Mouse (Mus musculus) CH12.LX (cell line): ENCODE data around the gene Gna11. TPM values are rescaled to one million over a fixed set of nuclear protein-coding genes. Genes with fewer than 3 reads are reported as not detected.

ENCODE experiments used
- DNase-seq: peaks from one replicate; pipeline ENCODE4 v3.0.0-alpha.2; 2013; ENCODE audit errors: extremely low read depth
- H3K27ac ChIP-seq: 2 replicates; pipeline ENCODE4 v1.5.1; 2012; ENCODE audit warnings: low read depth, mild to moderate bottlenecking, control low read depth, moderate library complexity; ENCODE audit not compliant: insufficient read depth
- H3K27me3 ChIP-seq: replicated peaks from 2 replicates; pipeline ENCODE3; 2012; ENCODE audit warnings: inconsistent platforms
- H3K36me3 ChIP-seq, 2 experiments: replicated peaks in 1 of 2; 2 replicates each; pipeline versions ENCODE3 to v1.6.1; 2012; ENCODE audit warnings: inconsistent platforms in 1 of 2, low read length in 1 of 2, mild to moderate bottlenecking in 1 of 2, mixed read lengths in 1 of 2, moderate library complexity in 1 of 2; ENCODE audit not compliant: control insufficient read depth in 1 of 2, insufficient read depth in 1 of 2
- H3K4me1 ChIP-seq, 2 experiments: 2 replicates each; pipeline ENCODE4 v1.6.1; 2012; ENCODE audit warnings: inconsistent platforms in 1 of 2, moderate library complexity in 1 of 2; ENCODE audit not compliant: insufficient read depth in 2 of 2, control insufficient read depth in 1 of 2
- H3K4me2 ChIP-seq: 2 replicates; pipeline ENCODE4 v1.6.1; 2012; ENCODE audit warnings: low read depth, mild to moderate bottlenecking, control low read depth; ENCODE audit not compliant: poor library complexity, insufficient read depth, severe bottlenecking
- H3K4me3 ChIP-seq, 3 experiments: fragments of 150-350 bp in 1 of 3; sonication (generic) in 1 of 3; replicated peaks in 1 of 3; 2 replicates each; pipeline versions ENCODE3 to v1.5.1; 2011 to 2012; ENCODE audit warnings: low read depth in 2 of 3, low read length in 2 of 3, mild to moderate bottlenecking in 2 of 3, moderate library complexity in 2 of 3, control low read depth in 1 of 3, improper control_type of control experiment in 1 of 3, inconsistent platforms in 1 of 3, mixed read lengths in 1 of 3; ENCODE audit not compliant: poor library complexity in 1 of 3
- H3K79me2 ChIP-seq: replicated peaks from 2 replicates; pipeline ENCODE4 v1.6.1; 2012; ENCODE audit warnings: mild to moderate bottlenecking, moderate library complexity; ENCODE audit not compliant: control insufficient read depth, poor library complexity, insufficient read depth, severe bottlenecking; ENCODE audit errors: extremely low read depth
- H3K9ac ChIP-seq: 2 replicates; pipeline ENCODE4 v1.6.1; 2012; ENCODE audit warnings: low read depth, mild to moderate bottlenecking, control low read depth, moderate library complexity; ENCODE audit not compliant: insufficient read depth
- H3K9me3 ChIP-seq: replicated peaks from 2 replicates; pipeline ENCODE3; 2012; ENCODE audit warnings: low read length, inconsistent platforms, mixed read lengths
- BHLHE40 ChIP-seq: IDR thresholded peaks from 2 replicates; pipeline ENCODE4 v1.6.1; 2011; ENCODE audit warnings: mild to moderate bottlenecking, low read depth, low read length, improper control_type of control experiment
- CHD2 ChIP-seq: IDR thresholded peaks from 2 replicates; pipeline ENCODE4 v1.6.1; 2011; ENCODE audit warnings: low read length, improper control_type of control experiment
- CTCF ChIP-seq, 2 experiments: IDR thresholded peaks in 1 of 2; conservative IDR thresholded peaks in 1 of 2; 2 replicates each; pipeline ENCODE4 v1.5.1; 2011 to 2012; ENCODE audit warnings: low read depth in 2 of 2, low read length in 2 of 2, improper control_type of control experiment in 1 of 2, inconsistent platforms in 1 of 2, mild to moderate bottlenecking in 1 of 2, moderate library complexity in 1 of 2
- ELF1 ChIP-seq: IDR thresholded peaks from 2 replicates; pipeline ENCODE4 v1.6.1; 2014; ENCODE audit warnings: low read depth, mild to moderate bottlenecking, inconsistent platforms, low read length, improper control_type of control experiment
- KAT2A ChIP-seq: IDR thresholded peaks from 2 replicates; pipeline ENCODE4 v1.6.1; 2012; ENCODE audit warnings: low read length, improper control_type of control experiment, inconsistent platforms; ENCODE audit not compliant: insufficient replicate concordance
- MAX ChIP-seq: IDR thresholded peaks from 2 replicates; pipeline ENCODE4 v1.6.1; 2011; ENCODE audit warnings: low read length, improper control_type of control experiment
- MAZ ChIP-seq: IDR thresholded peaks from 2 replicates; pipeline ENCODE4 v1.6.1; 2012; ENCODE audit warnings: low read depth, mild to moderate bottlenecking, inconsistent platforms, low read length, improper control_type of control experiment, moderate library complexity
- MYC ChIP-seq: IDR thresholded peaks from 2 replicates; pipeline ENCODE4 v1.6.1; 2011; ENCODE audit warnings: low read depth, mild to moderate bottlenecking, improper control_type of control experiment, low read length
- NELFE ChIP-seq: IDR thresholded peaks from 2 replicates; pipeline ENCODE4 v1.6.1; 2011; ENCODE audit warnings: low read depth, low read length, improper control_type of control experiment
- PAX5 ChIP-seq: IDR thresholded peaks from 2 replicates; pipeline ENCODE4 v1.6.1; 2012; ENCODE audit warnings: low read length, inconsistent platforms, mixed read lengths
- POLR2A ChIP-seq: IDR thresholded peaks from 2 replicates; pipeline ENCODE4 v1.6.1; 2011; ENCODE audit warnings: low read depth, mild to moderate bottlenecking, improper control_type of control experiment, low read length
- RAD21 ChIP-seq: IDR thresholded peaks from 2 replicates; pipeline ENCODE4 v1.6.1; 2011; ENCODE audit warnings: low read depth, mild to moderate bottlenecking, low read length, improper control_type of control experiment, moderate library complexity
- RCOR1 ChIP-seq: conservative IDR thresholded peaks from 2 replicates; pipeline ENCODE4 v1.6.1; 2012; ENCODE audit warnings: low read depth, mild to moderate bottlenecking, inconsistent platforms, low read length, improper control_type of control experiment
- SMC3 ChIP-seq: IDR thresholded peaks from 2 replicates; pipeline ENCODE4 v1.6.1; 2011; ENCODE audit warnings: low read depth, low read length, improper control_type of control experiment
- TCF12 ChIP-seq: IDR thresholded peaks from 2 replicates; pipeline ENCODE4 v1.6.1; 2014; ENCODE audit warnings: low read depth, mild to moderate bottlenecking, inconsistent platforms, low read length, improper control_type of control experiment
- UBTF ChIP-seq: IDR thresholded peaks from 2 replicates; pipeline ENCODE4 v1.6.1; 2012; ENCODE audit warnings: low read depth, mild to moderate bottlenecking, inconsistent platforms, low read length, improper control_type of control experiment, moderate library complexity
- USF2 ChIP-seq: conservative IDR thresholded peaks from 2 replicates; pipeline ENCODE4 v1.6.1; 2011; ENCODE audit warnings: low read depth, low read length, improper control_type of control experiment
- ZC3H11A ChIP-seq: IDR thresholded peaks from 2 replicates; pipeline ENCODE4 v1.6.1; 2012; ENCODE audit warnings: low read depth, mild to moderate bottlenecking, inconsistent platforms, low read length, improper control_type of control experiment
- dilution Hi-C: fragments of 300-500 bp; cut with MboI; formaldehyde crosslinking; loops from 2 replicates; pipeline ENCODE4 v1.14.3; 2020; ENCODE audit warnings: low sequenced_read_pairs; ENCODE audit not compliant: extremely low pct_unique_long_range_greater_than_20kb, extremely low pct_ligation_motif_present
- in situ Hi-C: fragments of 300-500 bp; cut with MboI; formaldehyde crosslinking; loops from 3 replicates; pipeline ENCODE4 v1.14.3; 2019; ENCODE audit warnings: low sequenced_read_pairs, low pct_ligation_motif_present, low pct_unique_long_range_greater_than_20kb, mixed read lengths
- polyA plus RNA-seq: library from polyadenylated mRNA; unstranded; fragments of >175 nt; gene quantifications from 2 replicates; pipeline ENCODE4 v1.2.1, GENCODE M21; 2012; ENCODE audit warnings: low read depth; ENCODE audit not compliant: insufficient read length
- total RNA-seq, 2 experiments: library from RNA; depleted of rRNA; stranded (reverse); fragments of 300-350 nt in 1 of 2; fragments of >200 nt in 1 of 2; gene quantifications; 2 replicates each; pipeline ENCODE4 v1.2.3; 2012 to 2014

The Gna11 gene
- total and polyA plus RNA-seq, 3 experiments, result 4.3 to 8.7 (median 7.2) TPM

- no peak for DNase-seq
- H3K4me3 ChIP-seq, result no peak overlapping the region
- in situ Hi-C loops, result no loop called here
Observed at GRCm38 (mm10) chr10:81507095-81507494, 37.9 kb downstream of the Gna11 start.

GRCm38 (mm10) chr10:81505016-81505664 lies 39.9 kb downstream of the Gna11 start:
- dilution Hi-C loops, result no loop called here
- Histone ChIP-seq H3K4me2 (no peak overlapping the region), H3K9ac (no peak overlapping the region), H3K27ac (no peak overlapping the region), H3K4me3 (no peak overlapping the region), H3K4me1 (no peaks in the 10 kb centered on the region), H3K9me3 (peaks cover 6% of the 10 kb centered on the region), H3K36me3 (peaks cover 8 to 40% of the 10 kb centered on the region in 2 experiments), H3K27me3 (peaks cover 2% of the 10 kb centered on the region), H3K79me2 (no peaks in the 10 kb centered on the region)
- no peak for DNase-seq
- TF ChIP-seq NELFE (no peak), USF2 (no peak), RAD21 (no peak), KAT2A (no peak), RCOR1 (no peak), ELF1 (no peak), TCF12 (no peak), PAX5 (no peak), MAZ (no peak), POLR2A (no peak), SMC3 (no peak), MAX (no peak)
- in situ Hi-C loops, result no loop called here

More at GRCm38 (mm10) chr10:81507095-81507494, 37.9 kb downstream of the Gna11 start:
- TF ChIP-seq CTCF (conservative IDR thresholded peaks at IDR 0.05 in 1 of 2, IDR thresholded peaks at IDR 0.05 in 1 of 2; ENCODE audit: low read depth in 2 of 2, low read length in 2 of 2), result no peak
- no peak for TF ChIP-seq BHLHE40
- no peak for TF ChIP-seq RCOR1
- TF ChIP-seq UBTF, result no peak
- no peak for TF ChIP-seq ZC3H11A
- TF ChIP-seq POLR2A, result no peak
- no peak for TF ChIP-seq USF2
- TF ChIP-seq MYC, result no peak
- no peak for TF ChIP-seq CHD2
- TF ChIP-seq, all 38 proteins: peak for 0
- H3K4me1 ChIP-seq, result no peaks in the 10 kb centered on the region
- dilution Hi-C loops, result no loop called here
- H3K4me2 ChIP-seq, result no peak overlapping the region
- H3K27me3 ChIP-seq, result no peaks in the 10 kb centered on the region
- peaks cover 6% of the 10 kb centered on the region for H3K9me3 ChIP-seq
- no peak overlapping the region for H3K9ac ChIP-seq
- no peak overlapping the region for H3K27ac ChIP-seq
- no peaks in the 10 kb centered on the region for H3K79me2 ChIP-seq
- peaks cover 8 to 52% of the 10 kb centered on the region in 2 experiments for H3K36me3 ChIP-seq
